Mouse (Mus musculus) lung, embryonic 14.5 days (tissue): ENCODE measurements around the gene Gpr84. TPM values are rescaled to one million over a fixed set of nuclear protein-coding genes. Genes with fewer than 3 reads are reported as not detected.

ENCODE experiments used
- ATAC-seq: fragments of 200-750 bp; cut with Nextera tagmentation; 2 replicates; pipeline ENCODE4 v1.8.0; 2017; ENCODE audit warnings: mild to moderate bottlenecking, moderate TSS enrichment, moderate library complexity; ENCODE audit not compliant: insufficient read depth
- DNase-seq: peaks from one replicate; pipeline ENCODE4 v3.0.0-alpha.2; 2015
- H3K27ac ChIP-seq: fragments of 300-500 bp; sonication (generic); 2 replicates; pipeline ENCODE4 v1.5.1; 2014; ENCODE audit warnings: low read depth, mild to moderate bottlenecking, moderate library complexity
- H3K27me3 ChIP-seq: fragments of 300-500 bp; sonication (generic); 2 replicates; pipeline ENCODE4 v1.6.1; 2014; ENCODE audit warnings: low read length, control low read depth; ENCODE audit not compliant: insufficient read depth
- H3K36me3 ChIP-seq: fragments of 300-500 bp; sonication (generic); 2 replicates; pipeline ENCODE4 v1.6.1; 2014; ENCODE audit warnings: control low read depth; ENCODE audit not compliant: insufficient read depth
- H3K4me1 ChIP-seq: fragments of 300-500 bp; sonication (generic); 2 replicates; pipeline ENCODE4 v1.6.1; 2014; ENCODE audit warnings: antibody characterized with exemption, control low read depth; ENCODE audit not compliant: insufficient read depth
- H3K4me2 ChIP-seq: fragments of 300-500 bp; sonication (generic); 2 replicates; pipeline ENCODE4 v1.6.1; 2014; ENCODE audit warnings: mild to moderate bottlenecking
- H3K4me3 ChIP-seq: fragments of 300-500 bp; sonication (generic); 2 replicates; pipeline ENCODE4 v1.5.1; 2014; ENCODE audit warnings: low read depth, low read length
- H3K9ac ChIP-seq: fragments of 300-500 bp; sonication (generic); 2 replicates; pipeline ENCODE4 v1.6.1; 2014
- H3K9me3 ChIP-seq: fragments of 300-500 bp; sonication (generic); 2 replicates; pipeline ENCODE4 v1.6.1; 2016; ENCODE audit warnings: low read depth, low read length, control low read depth
- CTCF ChIP-seq: IDR thresholded peaks from 2 replicates; pipeline ENCODE4 v1.5.1; 2016; ENCODE audit warnings: antibody characterized with exemption, low read depth
- WGBS: fragments of 180-500 bp; shearing (Covaris S2); extraction: QIAGEN DNeasy Blood & Tissue Kit; methylation state at CpG from one replicate; pipeline ENCODE4 v1.1.7; 2014; 5-methylcytosine and 5-hydroxymethylcytosine counted together
- polyA plus RNA-seq: library from polyadenylated mRNA; unstranded; fragments of >200 nt; fragmentation: Nextera tagmentation; extraction: Ambion mirVana; gene quantifications from 2 replicates; pipeline ENCODE4 v1.2.1, GENCODE M21; 2014

Gpr84 gene
- polyA plus RNA-seq, 1 experiment from 2014 or later: not detected

GRCm38 (mm10) chr15:103342415-103342814 is 32.0 kb upstream of the Gpr84 start:
- Histone ChIP-seq H3K27me3 (peaks cover 46% of the 10 kb centered on the region), H3K9me3 (no peaks in the 10 kb centered on the region), H3K4me2 (no peak overlapping the region), H3K4me1 (peaks cover 4% of the 10 kb centered on the region; the same call in 1 of the 2 replicates), H3K36me3 (peaks cover 36% of the 10 kb centered on the region), H3K4me3 (no peak overlapping the region), H3K9ac (no peak overlapping the region), H3K27ac (no peak overlapping the region)
- peak; percentile 88 for TF ChIP-seq CTCF
- DNase-seq (peak; percentile 95), ATAC-seq (no peak)
- WGBS: 18% methylated on average over 4 of the region's 4 CpGs

- no peak overlapping the region for H3K4me3 ChIP-seq
- H3K4me2 ChIP-seq: no peak overlapping the region
- no peak overlapping the region for H3K9ac ChIP-seq
- no peak for TF ChIP-seq CTCF
- peaks cover 50% of the 10 kb centered on the region for H3K27me3 ChIP-seq
- no peak for ATAC-seq
- WGBS: 38% methylated on average over 8 of the region's 8 CpGs
- no peak for DNase-seq
- H3K9me3 ChIP-seq: no peaks in the 10 kb centered on the region
- peaks cover 29% of the 10 kb centered on the region for H3K36me3 ChIP-seq
- peaks cover 4% of the 10 kb centered on the region; the same call in 1 of the 2 replicates for H3K4me1 ChIP-seq
- no peak overlapping the region for H3K27ac ChIP-seq
Observed at GRCm38 (mm10) chr15:103341547-103341946, 31.1 kb upstream of the Gpr84 start.

- 26% methylated on average over 4 of the region's 4 CpGs for WGBS
- no peak for DNase-seq
- no peak overlapping the region for H3K9ac ChIP-seq
- H3K4me2 ChIP-seq: peak overlapping the region; percentile 95; the same call in 1 of the 2 replicates
- peaks cover 53% of the 10 kb centered on the region for H3K27me3 ChIP-seq
- H3K27ac ChIP-seq: no peak overlapping the region
- peak; percentile 24; the same call in 1 of the 2 replicates for TF ChIP-seq CTCF
- peaks cover 21% of the 10 kb centered on the region for H3K36me3 ChIP-seq
- no peak overlapping the region; the same call in 1 of the 2 replicates for H3K4me3 ChIP-seq
- no peaks in the 10 kb centered on the region for H3K9me3 ChIP-seq
- peaks cover 4% of the 10 kb centered on the region; the same call in 1 of the 2 replicates for H3K4me1 ChIP-seq
- ATAC-seq: no peak
Observed at GRCm38 (mm10) chr15:103340786-103341185, 30.4 kb upstream of the Gpr84 start.

- H3K9me3 ChIP-seq: no peaks in the 10 kb centered on the region
- H3K27me3 ChIP-seq: peaks cover 56% of the 10 kb centered on the region
- ATAC-seq: peak; percentile 32; the same call in 1 of the 2 replicates
- 0 out of 2 replicates have a peak, but pooled peaks have one; percentile 5 for TF ChIP-seq CTCF
- peak within 1 kb of the TSS; percentile 48 for H3K9ac ChIP-seq
- H3K36me3 ChIP-seq: peaks cover 13% of the 10 kb centered on the region
- peak; percentile 34 for DNase-seq
- WGBS: 0% methylated on average over 11 of the region's 26 CpGs
- peak within 1 kb of the TSS; percentile 54 for H3K4me3 ChIP-seq
- H3K4me2 ChIP-seq: peak within 1 kb of the TSS; percentile 95
- H3K27ac ChIP-seq: no peak within 1 kb of the TSS
- H3K4me1 ChIP-seq: peaks cover 4% of the 10 kb centered on the region; the same call in 1 of the 2 replicates
Observed at GRCm38 (mm10) chr15:103339961-103340337, 29.5 kb upstream of the Gpr84 start, which contains the start of gene Zfp385a. Gene Zfp385a, minus strand, starts transcription at chr15:103340093.

GRCm38 (mm10) chr15:103339166-103339960 is 29.0 kb upstream of the Gpr84 start:
- DNase-seq (no peak), ATAC-seq (peak; percentile 32; the same call in 1 of the 2 replicates)
- Histone ChIP-seq H3K9ac (peak overlapping the region; percentile 48), H3K9me3 (no peaks in the 10 kb centered on the region), H3K36me3 (peaks cover 7% of the 10 kb centered on the region), H3K27me3 (peaks cover 56% of the 10 kb centered on the region), H3K4me1 (peaks cover 4% of the 10 kb centered on the region; the same call in 1 of the 2 replicates), H3K4me2 (peak overlapping the region; percentile 95), H3K27ac (no peak overlapping the region), H3K4me3 (peak overlapping the region; percentile 54)
- WGBS: 5% methylated on average over 29 of the region's 31 CpGs
- no peak for TF ChIP-seq CTCF

GRCm38 (mm10) chr15:103338829-103339165 is 28.4 kb upstream of the Gpr84 start:
- DNase-seq (no peak), ATAC-seq (no peak)
- Histone ChIP-seq H3K4me1 (peaks cover 4% of the 10 kb centered on the region), H3K27ac (no peak overlapping the region), H3K27me3 (peaks cover 56% of the 10 kb centered on the region), H3K9me3 (no peaks in the 10 kb centered on the region), H3K4me2 (peak overlapping the region; percentile 95; the same call in 1 of the 2 replicates), H3K9ac (no peak overlapping the region), H3K36me3 (peaks cover 2% of the 10 kb centered on the region; the same call in 1 of the 2 replicates), H3K4me3 (peak overlapping the region; percentile 54; the same call in 1 of the 2 replicates)
- WGBS: 40% methylated on average over 4 of the region's 4 CpGs
- TF ChIP-seq CTCF: no peak

- 22% methylated on average over 11 of the region's 11 CpGs for WGBS
- ATAC-seq: no peak
Observed at GRCm38 (mm10) chr15:103336996-103337667, 26.7 kb upstream of the Gpr84 start.

More at GRCm38 (mm10) chr15:103336996-103337667, 26.7 kb upstream of the Gpr84 start:
- H3K27ac ChIP-seq: no peak overlapping the region
- H3K4me3 ChIP-seq: no peak overlapping the region
- TF ChIP-seq CTCF: no peak
- no peak overlapping the region for H3K9ac ChIP-seq
- no peak for DNase-seq
- no peak overlapping the region for H3K4me2 ChIP-seq
- no peaks in the 10 kb centered on the region for H3K36me3 ChIP-seq
- H3K27me3 ChIP-seq: peaks cover 56% of the 10 kb centered on the region
- no peaks in the 10 kb centered on the region for H3K9me3 ChIP-seq
- H3K4me1 ChIP-seq: peaks cover 4% of the 10 kb centered on the region
